Mouse (Mus musculus) stomach, postnatal 0 days (tissue): ENCODE results near the gene Gm49320.
A peak's percentile ranks its signal among the peaks of the same experiment; 100 is the strongest.

Source experiments
- CTCF ChIP-seq: IDR thresholded peaks from 2 replicates; pipeline ENCODE4 v1.5.1; 2016; ENCODE audit warnings: antibody characterized with exemption, low read depth, mild to moderate bottlenecking, moderate library complexity
- EP300 ChIP-seq: optimal IDR thresholded peaks from 2 replicates; pipeline ENCODE3; 2016; ENCODE audit warnings: antibody characterized with exemption

DNA sequence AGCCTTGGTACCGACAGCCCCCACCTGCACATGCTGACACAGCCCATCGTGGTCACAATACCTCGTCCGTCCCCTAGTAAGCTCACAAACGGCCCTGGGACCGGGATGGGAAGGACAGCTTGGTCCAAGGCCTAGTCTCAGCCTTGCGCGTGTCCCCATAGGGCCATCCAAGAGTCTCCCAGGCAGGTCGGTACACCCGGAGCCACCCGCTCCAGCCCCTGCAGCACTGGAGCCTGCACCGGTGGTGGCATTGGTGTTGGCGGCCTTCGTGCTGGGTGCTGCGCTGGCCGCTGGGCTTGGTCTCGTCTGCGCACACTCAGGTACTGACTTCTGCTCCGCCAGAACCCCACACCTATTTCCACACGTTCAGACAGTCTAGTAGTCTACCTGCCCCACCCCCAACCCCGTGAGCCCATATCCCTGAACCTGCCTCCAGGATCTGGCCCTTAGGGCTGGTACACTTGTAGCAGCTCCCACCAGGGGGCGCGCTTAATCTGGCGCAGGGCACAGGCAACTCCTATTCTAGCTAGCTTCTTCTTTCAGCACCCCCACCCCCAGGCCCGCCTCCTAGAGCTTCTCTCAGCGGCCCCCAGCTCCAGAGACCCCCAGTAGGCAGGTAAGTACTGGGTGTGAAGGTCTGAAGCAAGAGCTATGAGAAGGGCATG is 11.8 kb downstream of the Gm49320 start:
- TF ChIP-seq EP300 (no peak), CTCF (peak; percentile 90)
